Comparison of ENCODE assay signal across 8 mouse cellular contexts in genomic region chr4:129695815-129696157, GRCm38 (mm10). TPM values are rescaled to one million over a fixed set of nuclear protein-coding genes. Genes with fewer than 3 reads are reported as not detected.
DNase-seq lines count a peak whose midpoint lies in the region; ATAC-seq and TF ChIP-seq lines count a peak whose summit lies in the region.

No protein-coding gene starts in this region.

- TF ChIP-seq CTCF in left cerebral cortex, adult 2 months (IDR thresholded peaks at IDR 0.05) = no peak
- TF ChIP-seq CTCF in intestine, postnatal 0 days (IDR thresholded peaks at IDR 0.05; ENCODE audit: low read depth) = no peak

- H3K4me3 ChIP-seq in left cerebral cortex, adult 2 months = peak overlapping the region; percentile 76
- peak overlapping the region; percentile 51 for H3K4me3 ChIP-seq in embryonic facial prominence, embryonic 14.5 days (ENCODE audit: low read depth, low read length)
- peak overlapping the region; percentile 65 for H3K4me3 ChIP-seq in intestine, postnatal 0 days (ENCODE audit: low read depth, low read length)
- H3K4me3 ChIP-seq in neural tube, embryonic 13.5 days = peak overlapping the region; percentile 62

- no peak for ATAC-seq in embryonic facial prominence, embryonic 14.5 days (ENCODE audit: low read depth)
- no peak for ATAC-seq in intestine, postnatal 0 days
- ATAC-seq in neural tube, embryonic 13.5 days (ENCODE audit: low read depth) = 0 out of 2 replicates have a peak, but pooled peaks have one; percentile 0

- no peaks in the 10 kb centered on the region for H3K9me3 ChIP-seq in embryonic facial prominence, embryonic 14.5 days (ENCODE audit: control insufficient read depth, low read length)
- no peaks in the 10 kb centered on the region for H3K9me3 ChIP-seq in intestine, postnatal 0 days (ENCODE audit: control insufficient read depth)
- no peaks in the 10 kb centered on the region for H3K9me3 ChIP-seq in neural tube, embryonic 13.5 days

- no peaks in the 10 kb centered on the region for H3K27me3 ChIP-seq in embryonic facial prominence, embryonic 14.5 days (replicated peaks; ENCODE audit: control insufficient read depth, insufficient read depth, low read length)
- H3K27me3 ChIP-seq in intestine, postnatal 0 days (replicated peaks; ENCODE audit: control insufficient read depth, insufficient read depth, low read length) = no peaks in the 10 kb centered on the region
- no peaks in the 10 kb centered on the region for H3K27me3 ChIP-seq in neural tube, embryonic 13.5 days

- H3K36me3 ChIP-seq in embryonic facial prominence, embryonic 14.5 days (ENCODE audit: control insufficient read depth, insufficient read depth, low read length) = peaks cover 34% of the 10 kb centered on the region
- H3K36me3 ChIP-seq in intestine, postnatal 0 days (ENCODE audit: control insufficient read depth, insufficient read depth) = peaks cover 23% of the 10 kb centered on the region
- peaks cover 36% of the 10 kb centered on the region for H3K36me3 ChIP-seq in neural tube, embryonic 13.5 days

- DNase-seq in left cerebral cortex, adult 2 months (ENCODE audit: extremely low spot score in 1 of 2, low spot score in 2 of 2) = no peak
- DNase-seq in left cerebral cortex, adult 11 months (ENCODE audit: low spot score) = no peak
- no peak for DNase-seq in embryonic facial prominence, embryonic 14.5 days (ENCODE audit: low spot score)
- DNase-seq in urinary bladder, postnatal 14 days (ENCODE audit: low spot score) = no peak
- no peak for DNase-seq in layer of hippocampus, postnatal 36 days
- no peak for DNase-seq in thymus, postnatal 25 days

- intact Hi-C loops in left cerebral cortex, adult 2 months (cut with DNase I) = loop anchor here (1.0 kb wide), 1 partner anchor 23 kb away; the partner anchor contains the start of gene Kpna6

- H3K4me2 ChIP-seq in embryonic facial prominence, embryonic 14.5 days (ENCODE audit: low read depth, low read length) = peak overlapping the region; percentile 74
- peak overlapping the region; percentile 87 for H3K4me2 ChIP-seq in intestine, postnatal 0 days (replicated peaks; ENCODE audit: low read depth)
- H3K4me2 ChIP-seq in neural tube, embryonic 13.5 days = peak overlapping the region; percentile 60

- WGBS in embryonic facial prominence, embryonic 14.5 days = 24% methylated on average over 6 of the region's 6 CpGs
- WGBS in intestine, postnatal 0 days = 18% methylated on average over 6 of the region's 6 CpGs
- WGBS in neural tube, embryonic 13.5 days = 23% methylated on average over 6 of the region's 6 CpGs

- no peak overlapping the region for H3K27ac ChIP-seq in left cerebral cortex, adult 2 months
- peak overlapping the region; percentile 91 for H3K27ac ChIP-seq in embryonic facial prominence, embryonic 14.5 days (replicated peaks; ENCODE audit: low read depth, low read length)
- peak overlapping the region; percentile 68; the same call in 1 of the 2 replicates for H3K27ac ChIP-seq in intestine, postnatal 0 days (ENCODE audit: low read depth, low read length)
- peak overlapping the region; percentile 98 for H3K27ac ChIP-seq in neural tube, embryonic 13.5 days (replicated peaks)

- H3K9ac ChIP-seq in embryonic facial prominence, embryonic 14.5 days (ENCODE audit: low read depth, low read length) = peak overlapping the region; percentile 80
- peak overlapping the region; percentile 64 for H3K9ac ChIP-seq in intestine, postnatal 0 days (ENCODE audit: low read depth, low read length)
- H3K9ac ChIP-seq in neural tube, embryonic 13.5 days = peak overlapping the region; percentile 83

- peaks cover 5% of the 10 kb centered on the region; the same call in 1 of the 2 replicates for H3K4me1 ChIP-seq in embryonic facial prominence, embryonic 14.5 days (ENCODE audit: control insufficient read depth, insufficient read depth, low read length)
- H3K4me1 ChIP-seq in intestine, postnatal 0 days (replicated peaks; ENCODE audit: control insufficient read depth, insufficient read depth, low read length) = peaks cover 3% of the 10 kb centered on the region; the same call in 1 of the 2 replicates
- peaks cover 51% of the 10 kb centered on the region for H3K4me1 ChIP-seq in neural tube, embryonic 13.5 days (replicated peaks)

RNA-seq across cellular contexts. Expression of gene Tmem39b, which starts 0.9 kb away (rescaled TPM):
- total RNA-seq in left cerebral cortex, adult 2 months (2021) = 10 to 100 TPM; 14.5 to 14.9 TPM
- polyA plus RNA-seq in embryonic facial prominence, embryonic 14.5 days (2014; fragmentation: Nextera tagmentation; extraction: Ambion mirVana) = 22.1 and 25.0 TPM in 2 replicates
- polyA plus RNA-seq in intestine, postnatal 0 days (2015; fragmentation: Nextera tagmentation; extraction: Ambion mirVana) = 4.0 and 4.6 TPM in 2 replicates
- 13.5 TPM in 2 replicates for polyA plus RNA-seq in neural tube, embryonic 13.5 days (2015; fragmentation: Nextera tagmentation; extraction: Ambion mirVana)
- 10 to 100 TPM; 11.5 to 15.8 TPM for total RNA-seq in layer of hippocampus, postnatal 36 days (2021)

RNA-seq across cellular contexts. Expression of gene Kpna6, which starts 23.2 kb away (rescaled TPM):
- 10 to 100 TPM; 84.2 to 94.0 TPM for total RNA-seq in left cerebral cortex, adult 2 months (2021)
- polyA plus RNA-seq in embryonic facial prominence, embryonic 14.5 days (2014; fragmentation: Nextera tagmentation; extraction: Ambion mirVana) = 14.1 and 14.8 TPM in 2 replicates
- polyA plus RNA-seq in intestine, postnatal 0 days (2015; fragmentation: Nextera tagmentation; extraction: Ambion mirVana) = 8.3 and 9.8 TPM in 2 replicates
- 14.7 and 16.2 TPM in 2 replicates for polyA plus RNA-seq in neural tube, embryonic 13.5 days (2015; fragmentation: Nextera tagmentation; extraction: Ambion mirVana)
- 10 to 100 TPM; 90.7 to 92.5 TPM for total RNA-seq in layer of hippocampus, postnatal 36 days (2021)

RNA-seq across cellular contexts. Expression of gene Khdrbs1, which starts 46.3 kb away (rescaled TPM):
- 10 to 100 TPM; 89.7 to 92.6 TPM for total RNA-seq in left cerebral cortex, adult 2 months (2021)
- 94.2 and 104 TPM in 2 replicates for polyA plus RNA-seq in embryonic facial prominence, embryonic 14.5 days (2014; fragmentation: Nextera tagmentation; extraction: Ambion mirVana)
- 33.9 and 40.0 TPM in 2 replicates for polyA plus RNA-seq in intestine, postnatal 0 days (2015; fragmentation: Nextera tagmentation; extraction: Ambion mirVana)
- polyA plus RNA-seq in neural tube, embryonic 13.5 days (2015; fragmentation: Nextera tagmentation; extraction: Ambion mirVana) = 150 and 165 TPM in 2 replicates
- total RNA-seq in layer of hippocampus, postnatal 36 days (2021) = 10 to 100 TPM; 88.4 to 90.0 TPM

RNA-seq across cellular contexts. Expression of gene Txlna, which starts 54.9 kb away (rescaled TPM):
- 10 to 100 TPM; 42.1 to 52.1 TPM for total RNA-seq in left cerebral cortex, adult 2 months (2021)
- 96.7 and 111 TPM in 2 replicates for polyA plus RNA-seq in embryonic facial prominence, embryonic 14.5 days (2014; fragmentation: Nextera tagmentation; extraction: Ambion mirVana)
- polyA plus RNA-seq in intestine, postnatal 0 days (2015; fragmentation: Nextera tagmentation; extraction: Ambion mirVana) = 18.5 and 19.2 TPM in 2 replicates
- 47.6 and 55.2 TPM in 2 replicates for polyA plus RNA-seq in neural tube, embryonic 13.5 days (2015; fragmentation: Nextera tagmentation; extraction: Ambion mirVana)
- 10 to 100 TPM; 46.1 to 54.7 TPM for total RNA-seq in layer of hippocampus, postnatal 36 days (2021)
